Mouse (Mus musculus) CD4-positive, CD25-positive, alpha-beta regulatory T cell, adult 2 months (primary cell): Measurements from ENCODE around the gene Elf1.

ENCODE experiments used
- DNase-seq: peaks from one replicate; pipeline ENCODE4 v3.0.0-alpha.2; 2012; ENCODE audit warnings: low read depth, low spot score

Gene Elf1

DNA sequence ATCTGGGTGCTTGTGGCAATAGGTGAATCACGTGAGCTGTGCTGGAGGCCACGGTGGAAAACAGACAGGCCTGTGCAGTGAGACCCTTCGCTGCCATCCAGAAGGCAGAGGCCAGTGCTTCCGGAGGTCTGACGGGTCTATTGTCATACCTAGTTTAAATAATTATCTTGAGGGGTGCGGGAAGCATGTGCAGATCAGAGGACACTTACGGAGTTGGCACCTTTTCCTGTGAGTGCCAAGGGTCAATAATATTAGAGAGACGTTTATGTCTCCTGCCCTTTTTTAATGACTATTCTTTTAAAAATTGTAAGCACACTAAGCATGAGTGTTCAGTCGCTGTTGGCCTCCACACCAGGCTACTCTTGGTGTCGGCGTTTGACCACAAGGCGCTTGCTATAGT, 8.2 kb downstream of the Elf1 start:
- no peak for DNase-seq

DNA sequence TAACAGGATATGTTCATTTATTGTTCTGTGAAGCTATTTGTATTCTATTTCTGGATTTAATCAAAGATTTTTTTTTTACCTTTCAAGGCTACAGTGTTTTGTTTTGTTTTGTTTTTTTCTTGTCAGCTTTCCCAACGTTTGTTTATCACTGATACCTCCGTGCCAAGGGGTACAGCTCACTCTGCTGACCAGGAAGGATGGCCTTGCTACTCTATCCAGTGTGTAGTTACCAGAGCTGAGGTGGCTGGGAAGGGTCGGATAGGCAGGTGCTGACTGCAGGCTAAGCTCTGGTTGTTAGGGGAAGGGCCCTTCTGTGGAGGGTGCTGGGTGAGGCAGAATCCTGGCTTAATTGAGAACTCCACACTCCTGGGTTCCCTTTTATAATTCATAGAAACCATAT, 9.3 kb downstream of the Elf1 start:
- no peak for DNase-seq

DNA sequence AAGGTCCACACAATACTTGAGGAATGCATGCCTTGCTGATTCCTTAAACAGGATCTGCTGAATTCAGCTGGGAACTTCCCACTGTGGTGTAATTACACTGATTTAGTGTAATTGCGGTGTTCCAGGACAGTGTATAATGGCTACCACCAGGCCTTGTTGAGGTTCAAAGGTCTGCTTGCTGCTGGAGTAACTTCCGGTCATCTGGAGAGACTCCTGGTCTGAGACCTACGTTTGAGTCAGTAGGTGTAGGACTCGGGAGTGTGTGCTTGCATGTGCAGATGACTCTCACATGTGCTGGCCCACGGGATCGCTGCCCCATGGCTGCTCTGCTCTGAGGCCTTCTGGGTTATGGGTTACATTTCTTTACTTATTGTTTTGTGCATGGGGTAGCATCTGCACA, 13.4 kb downstream of the Elf1 start:
- DNase-seq: no peak

DNA sequence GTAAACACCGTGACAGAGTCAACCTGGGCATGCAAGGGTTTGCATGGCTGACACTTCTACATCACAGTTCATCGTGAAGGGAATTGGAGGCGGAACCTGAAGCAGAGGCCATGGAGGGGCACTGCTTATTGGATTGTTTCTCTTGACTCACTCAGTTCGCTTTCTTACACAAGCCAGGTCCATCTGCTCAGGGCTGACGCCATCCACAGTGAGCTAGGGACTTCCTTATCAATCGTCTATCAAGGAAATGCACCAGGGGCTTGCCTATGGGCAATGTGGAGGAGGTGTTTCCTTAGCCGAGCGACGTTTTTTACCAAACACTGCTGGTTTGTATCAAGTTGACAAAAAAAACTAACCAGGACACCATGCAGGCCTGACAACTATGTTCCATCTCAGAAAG, 18.3 kb downstream of the Elf1 start:
- peak; percentile 66 for DNase-seq

DNA sequence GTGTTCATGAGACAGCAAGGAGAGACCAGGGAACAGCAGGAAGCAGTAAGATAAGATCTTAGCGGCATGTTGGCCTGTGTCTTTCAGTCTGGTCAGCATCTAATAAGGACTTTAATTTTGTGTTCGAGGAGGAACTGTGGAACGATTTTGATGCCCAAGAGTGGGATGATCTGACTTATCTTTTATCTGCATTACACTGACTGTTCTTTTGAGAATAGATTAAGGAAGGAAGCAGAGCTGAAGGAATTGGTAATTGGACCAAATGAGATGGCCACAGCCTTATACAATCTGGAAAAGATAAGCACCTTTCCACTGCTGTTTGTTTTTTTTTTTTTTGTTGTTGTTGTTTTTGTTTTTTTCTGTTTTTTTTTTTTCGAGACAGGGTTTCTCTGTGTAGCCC, 19.8 kb downstream of the Elf1 start:
- no peak for DNase-seq

DNA sequence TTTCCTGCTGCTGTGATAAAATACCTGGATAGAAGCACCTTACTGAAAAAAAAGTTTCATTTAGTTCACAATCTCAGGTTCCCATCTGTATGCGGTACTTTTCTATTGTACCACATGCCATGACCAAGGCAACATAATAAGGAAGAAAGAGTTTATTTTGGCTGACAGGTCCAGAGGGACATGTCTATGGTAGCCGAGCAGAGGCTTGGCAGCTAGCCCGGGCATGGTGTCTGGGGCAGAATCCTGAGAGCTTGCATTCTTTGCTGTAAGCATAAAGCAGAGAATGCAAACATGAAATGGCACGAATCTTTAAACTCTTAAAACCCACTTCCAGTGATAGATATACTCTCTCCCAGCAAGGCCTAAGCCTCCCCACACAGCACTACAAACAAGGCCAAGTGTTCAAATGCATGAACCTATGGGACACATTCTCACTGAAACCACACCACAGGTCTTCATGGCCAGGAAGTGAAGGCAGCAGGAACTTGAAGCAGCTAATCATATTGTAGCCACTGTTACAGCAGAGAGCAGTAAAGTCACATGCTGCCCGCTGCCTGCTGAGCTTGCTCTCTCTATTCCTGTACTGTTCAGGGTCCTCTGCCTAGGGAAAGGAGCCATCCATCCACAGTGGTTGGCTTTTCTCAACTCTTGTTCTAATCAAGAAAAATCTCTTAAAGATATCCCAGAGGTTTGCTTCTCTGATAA, 22.5 kb downstream of the Elf1 start:
- peak; percentile 41 for DNase-seq

DNA sequence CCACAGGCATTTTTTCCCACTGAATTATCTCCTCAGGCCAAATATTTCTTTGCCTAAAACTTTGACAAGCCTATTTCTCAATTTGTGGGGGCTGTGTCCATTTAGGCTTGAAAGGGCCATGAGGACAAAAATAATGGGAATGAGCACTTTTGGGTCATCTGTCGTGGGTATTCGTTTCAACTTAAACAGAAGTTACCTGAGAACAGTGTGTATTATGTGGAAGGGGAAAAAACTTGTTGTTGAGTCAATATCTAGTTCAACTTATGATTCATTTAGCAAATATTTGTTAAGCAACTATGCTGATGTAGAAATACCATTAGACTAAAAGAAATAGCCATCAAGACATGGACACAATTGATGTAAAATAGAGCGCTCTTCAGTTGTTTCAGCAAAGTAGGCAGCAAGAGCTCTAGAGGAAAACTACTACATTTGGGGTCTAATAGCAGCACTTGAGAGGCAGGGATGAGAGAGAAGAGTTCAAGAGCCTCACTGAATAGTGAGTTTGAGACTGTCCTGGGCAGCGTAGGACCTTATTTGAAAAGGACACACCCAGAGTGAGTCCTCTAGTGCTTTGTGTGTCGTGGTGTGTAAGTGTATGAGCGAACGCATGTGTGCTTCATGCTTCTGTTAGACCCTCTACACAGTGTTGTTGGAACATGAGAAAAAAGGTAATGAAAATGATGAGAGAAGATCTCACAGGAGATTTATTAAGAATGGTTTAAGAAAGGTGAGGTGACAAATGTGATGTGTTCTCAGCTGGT, 23.4 kb downstream of the Elf1 start:
- DNase-seq: no peak

DNA sequence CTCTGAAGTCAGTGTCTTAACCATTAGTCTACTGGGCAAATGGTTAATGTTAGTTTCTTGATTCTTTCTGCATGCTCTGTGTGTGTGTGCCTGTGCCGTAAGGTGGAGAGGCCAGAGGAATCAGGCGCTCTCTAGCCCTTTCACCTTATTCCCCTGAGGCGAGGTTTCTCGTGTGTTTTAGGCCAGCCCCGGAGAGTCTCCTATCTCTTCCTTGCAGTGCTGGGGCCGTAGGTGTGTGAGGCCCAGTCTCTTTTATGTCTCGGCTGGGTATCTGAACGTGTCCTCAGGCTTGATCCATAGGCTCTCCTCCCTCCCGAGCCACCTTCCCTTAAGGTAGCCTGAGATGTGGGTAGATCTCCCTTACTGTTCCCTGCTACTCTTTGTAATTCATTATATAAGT, 25.2 kb downstream of the Elf1 start:
- no peak for DNase-seq

DNA sequence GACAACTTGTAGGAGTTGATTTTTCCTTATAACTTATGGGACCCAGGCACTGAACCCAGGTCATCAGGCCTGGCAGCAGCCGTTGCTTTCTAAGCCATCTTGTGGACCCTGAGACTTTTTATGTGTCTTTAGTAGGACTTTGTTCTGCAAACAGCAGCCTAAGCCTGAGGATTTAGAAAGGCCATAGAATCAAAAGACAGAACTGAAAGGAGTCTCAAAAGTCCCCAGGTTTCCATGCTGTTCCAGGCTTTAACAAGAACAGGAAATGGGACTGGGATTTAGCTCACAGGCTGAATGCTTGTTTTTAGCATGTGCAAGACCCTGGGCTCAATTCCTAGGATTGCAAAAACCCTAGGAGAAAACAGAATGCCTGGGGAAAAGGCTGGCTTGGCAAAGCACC, 26.9 kb downstream of the Elf1 start:
- no peak for DNase-seq

DNA sequence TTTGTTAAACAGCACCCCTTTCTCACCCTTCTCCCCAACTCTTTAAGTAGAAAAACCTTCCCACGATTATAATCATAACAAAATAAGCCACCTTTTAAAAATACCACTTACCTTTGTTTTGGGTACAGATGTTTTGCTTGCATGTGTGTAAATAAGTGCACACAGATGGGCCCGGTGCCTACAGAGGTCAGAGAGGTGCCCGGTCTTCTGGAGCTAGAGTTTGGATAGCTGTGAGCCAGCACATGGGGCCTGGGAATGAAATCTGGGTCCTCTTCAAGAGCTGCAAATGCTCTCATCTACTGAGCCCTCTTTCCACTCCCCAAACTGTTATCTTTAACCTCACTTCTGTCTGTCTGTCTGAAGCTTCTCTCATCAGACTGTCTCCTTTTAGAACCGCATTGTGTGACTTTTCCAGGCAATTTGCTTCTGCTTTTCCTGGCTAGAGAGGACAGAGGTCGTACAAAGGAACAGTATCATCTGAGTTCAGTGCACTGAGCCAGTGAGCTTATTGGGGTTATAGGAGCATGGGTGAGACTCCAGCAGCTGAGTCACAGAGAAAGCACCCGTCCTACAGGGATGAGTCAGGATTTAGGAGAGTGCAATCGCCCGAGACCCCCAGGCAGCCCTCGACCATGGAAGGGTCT, 27.8 kb downstream of the Elf1 start:
- DNase-seq: no peak

DNA sequence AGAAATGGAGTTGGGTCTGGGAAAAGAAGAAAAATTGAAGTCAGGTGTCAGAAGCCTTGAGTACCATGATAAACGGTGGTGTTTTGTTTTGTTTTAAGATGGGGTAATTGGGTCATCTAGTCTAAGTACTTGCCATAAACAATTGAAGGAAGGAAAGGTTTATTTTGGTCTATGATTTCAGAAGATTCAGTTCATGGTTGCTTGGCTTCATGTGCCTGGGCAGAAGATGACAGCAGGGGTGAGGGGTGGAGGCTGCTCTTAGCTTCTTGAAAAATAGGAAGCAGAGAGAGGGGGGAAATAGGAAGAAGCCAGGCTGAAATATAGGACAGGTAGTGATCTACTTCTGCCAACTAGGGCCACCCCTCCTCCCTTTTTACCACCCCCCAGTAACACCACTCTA, 30.5 kb downstream of the Elf1 start:
- no peak for DNase-seq

DNA sequence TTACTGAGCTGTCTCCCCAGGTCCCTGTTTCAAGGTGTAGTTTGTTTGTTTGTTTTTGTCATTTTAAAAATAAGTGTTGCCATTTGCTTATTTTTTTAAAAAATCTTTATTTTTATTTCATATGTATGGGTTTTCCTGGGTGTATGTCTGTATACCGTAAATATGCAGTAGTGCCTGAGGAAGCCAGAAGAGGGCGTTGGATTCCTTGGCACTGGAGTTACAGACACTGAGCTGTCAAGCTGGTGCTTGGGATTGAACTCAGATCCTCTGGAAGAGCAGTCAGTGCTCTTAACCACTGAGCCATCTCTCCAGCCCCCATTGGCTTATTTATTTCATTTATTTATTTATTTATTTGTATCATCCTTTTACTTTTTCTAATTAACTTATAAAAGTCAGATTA, 33.0 kb downstream of the Elf1 start:
- peak; percentile 60 for DNase-seq

DNA sequence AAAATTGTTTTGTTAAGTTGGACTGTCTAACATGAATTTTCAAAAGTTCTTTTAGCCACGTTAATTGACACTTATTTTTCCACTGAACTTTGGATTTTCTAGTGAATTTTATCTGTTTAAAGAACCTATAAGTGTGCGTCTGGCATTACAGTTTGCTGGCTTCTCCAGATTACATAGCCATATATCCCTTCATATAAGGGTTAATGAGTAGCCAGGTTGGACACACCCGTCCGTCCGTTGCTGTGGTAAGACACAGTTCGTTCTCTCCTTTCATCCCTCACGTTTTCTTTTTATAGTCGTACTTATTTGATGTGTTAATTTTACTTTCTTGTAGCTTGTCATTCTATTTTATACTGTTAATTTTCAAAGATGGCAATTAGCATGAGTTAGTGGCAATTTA, 34.1 kb downstream of the Elf1 start:
- no peak for DNase-seq

DNA sequence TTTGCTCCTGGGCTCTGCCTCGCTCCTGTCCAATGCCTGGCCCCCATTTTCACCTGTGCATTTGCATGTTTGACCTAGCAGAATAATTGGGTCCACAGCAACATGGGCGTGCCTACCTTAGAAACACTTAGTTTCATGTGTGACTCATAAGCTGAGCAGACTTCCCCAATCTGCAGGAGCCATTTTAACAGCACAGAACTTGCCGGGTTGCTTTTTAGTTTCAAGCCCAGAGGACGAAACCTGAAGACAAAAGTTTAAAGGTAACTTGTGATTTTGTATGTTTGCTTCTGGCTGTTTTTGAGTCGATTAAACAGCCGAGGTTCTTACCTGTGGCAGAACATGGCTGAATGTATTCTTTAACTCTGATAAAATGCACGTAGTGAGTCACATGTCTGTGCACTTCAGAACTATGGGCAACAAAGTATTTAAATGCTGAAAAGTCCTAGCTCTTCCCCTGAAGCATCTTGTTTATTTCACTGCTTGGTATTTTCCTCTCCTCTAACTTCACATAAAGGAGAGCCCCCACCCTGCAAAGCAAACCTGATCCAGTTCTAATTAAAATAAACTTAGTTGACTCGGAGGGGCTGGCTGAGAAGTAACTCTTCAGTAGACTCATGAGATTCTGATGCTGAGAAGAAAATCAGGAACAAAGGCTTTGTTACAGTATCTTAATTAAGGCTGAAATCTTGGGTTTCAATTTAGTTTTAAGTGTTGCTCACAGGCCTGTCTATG, 34.7 kb downstream of the Elf1 start:
- DNase-seq: peak; percentile 87

DNA sequence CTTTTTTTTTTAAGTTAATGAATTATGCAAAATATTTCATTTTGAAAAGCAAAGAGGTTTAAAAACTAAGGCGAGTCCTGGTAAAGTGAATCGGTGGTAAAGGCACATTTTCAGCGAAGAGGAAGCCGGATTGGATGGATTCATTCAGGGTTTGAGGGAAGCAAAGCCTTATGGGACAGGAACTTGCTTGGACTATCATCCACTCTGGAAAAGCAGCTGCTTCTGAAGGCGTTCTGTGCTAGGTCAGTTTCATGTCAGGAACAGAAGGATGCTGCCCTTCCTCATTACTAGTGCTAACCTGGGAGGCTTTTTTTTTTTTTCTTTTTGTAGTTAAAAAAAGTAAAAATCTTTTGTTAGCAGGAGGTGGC, 35.2 kb downstream of the Elf1 start:
- peak; percentile 39 for DNase-seq

DNA sequence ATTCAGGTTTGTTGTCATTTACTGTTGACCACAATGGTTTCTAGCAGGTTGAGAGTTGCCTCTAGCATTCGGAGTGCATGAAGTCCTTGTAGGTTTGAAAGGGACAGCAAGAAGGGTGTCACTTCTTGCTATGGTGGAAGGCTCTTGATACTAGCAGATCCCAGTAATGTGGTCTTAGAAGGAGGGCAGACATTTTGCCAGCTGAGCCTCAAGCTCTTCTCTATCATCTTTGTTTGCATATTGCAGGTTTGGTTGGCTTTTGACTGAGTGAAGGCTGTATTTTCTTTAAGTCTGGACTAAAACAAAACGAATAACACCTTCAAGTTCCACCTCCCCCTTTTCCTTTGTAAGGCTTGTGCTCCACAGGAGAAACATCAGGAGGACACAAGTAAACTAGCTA, 35.8 kb downstream of the Elf1 start:
- DNase-seq: peak; percentile 33

DNA sequence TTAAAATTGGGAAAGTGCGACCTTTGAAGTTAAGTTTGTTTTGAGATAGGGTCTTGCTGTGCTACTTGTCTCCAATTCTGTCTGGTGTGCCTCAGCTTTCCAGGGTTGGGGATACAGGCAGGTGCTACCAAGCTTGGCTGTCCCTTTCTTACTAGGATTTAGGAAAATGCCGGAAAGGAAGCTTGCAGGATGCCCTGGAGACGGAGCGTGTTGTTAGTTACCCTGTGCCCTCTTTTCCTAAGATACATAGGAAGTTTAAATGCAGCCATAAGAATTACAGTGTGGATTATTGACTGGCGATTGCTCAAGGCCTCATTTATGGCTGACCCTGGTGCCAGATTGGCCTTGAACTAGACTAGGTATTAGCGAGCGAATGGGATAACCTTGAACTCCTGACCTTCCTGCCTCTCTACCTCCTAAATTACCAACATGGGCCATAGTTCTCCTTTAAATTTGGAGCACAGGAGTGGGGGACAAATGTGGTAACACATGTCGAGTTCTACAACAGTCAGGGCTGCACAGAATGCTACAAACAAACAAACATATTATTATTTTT, 36.3 kb downstream of the Elf1 start:
- no peak for DNase-seq

DNA sequence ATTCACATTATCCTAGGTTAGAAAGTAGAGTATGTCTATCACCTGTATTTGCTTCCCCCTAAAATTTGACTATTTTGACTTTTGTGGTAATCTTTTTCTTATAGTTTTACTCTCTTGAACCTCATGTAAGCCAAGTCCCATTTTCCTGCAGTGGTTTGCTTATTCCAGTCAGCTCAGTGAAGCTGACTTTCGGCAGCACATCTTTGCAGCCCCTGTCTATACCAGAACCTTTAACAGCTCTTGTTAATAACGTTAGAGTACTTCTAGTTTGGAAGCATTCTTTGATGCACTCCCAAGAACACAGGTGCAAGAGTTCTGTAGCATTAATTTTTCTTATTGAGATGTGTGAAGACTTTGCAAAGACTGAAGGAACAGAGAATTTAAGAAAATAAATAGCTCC, 37.1 kb downstream of the Elf1 start:
- no peak for DNase-seq

DNA sequence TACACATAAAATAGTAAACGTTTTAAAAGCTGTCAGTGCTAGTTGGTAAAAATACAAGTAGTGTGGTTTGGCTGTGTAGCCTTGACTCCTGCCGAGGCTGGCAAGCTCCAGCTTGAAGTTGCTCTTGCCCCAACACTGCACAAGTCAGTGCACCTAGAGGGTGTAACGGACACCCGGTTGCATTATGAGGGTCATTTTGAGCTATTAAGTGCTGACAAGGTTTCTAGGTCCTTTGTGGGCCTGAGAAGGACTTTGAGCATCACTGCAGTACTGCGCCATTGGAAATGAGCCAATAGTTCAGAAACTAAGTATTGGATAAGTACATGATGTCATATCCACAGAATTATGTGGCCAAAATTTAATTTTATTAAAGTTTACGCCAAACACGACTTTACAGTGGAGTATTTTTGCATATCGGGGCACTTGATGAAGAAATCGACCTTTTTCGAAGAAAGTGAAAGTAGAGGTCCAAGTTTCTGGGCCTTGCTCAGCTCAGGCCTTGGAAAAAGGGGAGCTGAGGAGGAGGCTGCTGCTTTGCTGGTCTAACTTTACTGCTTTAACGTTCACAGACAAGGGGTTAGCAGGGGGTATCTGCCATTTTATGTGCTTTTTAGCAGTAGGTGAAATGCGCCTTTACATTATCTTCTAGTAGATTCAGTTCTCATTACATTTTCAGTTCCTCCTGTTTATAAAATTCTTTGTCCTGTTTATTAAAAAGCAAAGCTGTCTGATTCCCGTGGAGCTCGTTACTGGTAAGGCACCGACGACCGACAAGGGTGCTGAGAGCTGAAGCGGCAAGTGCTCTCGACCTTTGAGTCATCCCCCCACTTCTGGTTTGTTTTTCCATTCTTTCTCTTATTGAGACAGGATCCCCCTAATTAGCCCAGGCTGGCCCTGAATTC, 38.0 kb downstream of the Elf1 start:
- DNase-seq: peak; percentile 48

DNA sequence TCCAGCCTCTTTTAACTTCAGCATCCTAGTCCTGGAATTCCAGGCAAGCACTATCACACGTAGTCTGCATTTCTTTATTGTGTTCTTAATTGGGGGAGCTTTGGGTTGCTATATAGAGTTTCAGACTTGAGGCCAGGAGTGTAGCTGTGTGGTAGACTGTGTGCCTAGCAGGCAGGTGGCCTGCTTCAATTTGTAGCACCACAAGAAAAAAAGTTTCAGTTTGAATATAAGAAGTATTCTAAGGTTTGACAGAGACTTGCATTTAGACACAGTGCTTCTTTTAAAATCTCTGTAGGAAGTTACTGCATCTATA, 38.6 kb downstream of the Elf1 start:
- DNase-seq: peak; percentile 40

DNA sequence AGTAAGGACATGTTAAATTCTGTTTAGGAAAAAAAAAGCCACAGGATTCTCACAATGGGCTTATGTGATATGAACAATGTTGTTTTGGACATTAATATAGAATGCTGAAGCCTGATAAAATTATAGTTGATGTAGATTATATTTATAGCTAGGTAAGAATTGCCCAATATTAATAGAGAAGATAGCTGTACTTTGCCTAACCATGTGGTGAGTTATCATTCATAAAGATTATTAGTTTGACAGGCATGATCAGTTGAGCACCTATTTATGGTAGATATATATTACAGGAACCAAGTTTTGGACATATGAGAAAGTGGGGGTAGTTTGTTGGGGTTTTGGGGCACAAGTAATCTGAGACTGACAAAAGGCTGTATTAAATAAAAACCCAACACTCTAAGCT, 39.6 kb downstream of the Elf1 start:
- no peak for DNase-seq
